Mouse (Mus musculus): ENCODE measurements at regions not wholly inside any gene's neighbourhood (a gene's known extent, or its start where the extent isn't known, plus 50 kb on each side); places are given as distances from the start of the nearest gene placed in this dataset.

DNA sequence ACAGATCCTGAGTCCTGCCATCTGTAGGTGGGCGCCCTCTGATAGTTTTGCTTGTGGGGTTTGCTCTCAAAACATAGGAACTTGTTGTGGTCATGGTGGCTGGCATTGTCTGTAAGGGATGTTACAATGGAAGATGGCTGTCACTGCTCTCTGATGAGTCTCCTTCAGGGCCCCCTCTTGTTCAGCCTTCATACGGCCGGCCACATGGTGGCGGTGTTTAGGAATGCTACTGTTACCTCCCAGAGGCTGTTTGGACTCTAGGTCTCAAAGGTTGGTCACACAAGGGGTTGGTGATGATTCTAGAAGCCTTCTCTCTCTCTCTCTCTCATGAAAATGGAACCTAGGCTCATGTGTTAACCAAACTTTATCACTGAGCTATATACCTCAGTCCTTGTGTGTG, 137.0 kb downstream of the Nufip1 start:
- no peak for ATAC-seq

DNA sequence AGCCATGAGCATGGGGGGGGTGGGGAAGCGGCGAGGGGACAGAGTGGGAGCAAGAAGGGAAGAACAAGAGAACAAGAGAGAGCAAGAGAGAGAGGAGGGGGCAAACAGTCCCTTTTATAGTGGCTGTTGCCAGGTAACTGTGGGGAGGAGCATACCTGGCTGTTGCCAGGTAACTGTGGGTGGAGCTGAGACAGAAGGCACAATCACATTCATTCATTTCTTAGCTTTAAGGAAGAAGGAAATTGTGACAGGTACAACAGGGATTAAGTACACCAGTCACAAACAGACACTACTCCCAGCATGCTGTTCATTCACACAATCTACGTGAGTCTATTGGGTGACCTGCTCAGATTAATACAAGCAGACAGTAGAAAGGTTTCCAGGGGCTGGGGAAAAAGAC, 143.2 kb downstream of the Nufip1 start:
- no peak for ATAC-seq

DNA sequence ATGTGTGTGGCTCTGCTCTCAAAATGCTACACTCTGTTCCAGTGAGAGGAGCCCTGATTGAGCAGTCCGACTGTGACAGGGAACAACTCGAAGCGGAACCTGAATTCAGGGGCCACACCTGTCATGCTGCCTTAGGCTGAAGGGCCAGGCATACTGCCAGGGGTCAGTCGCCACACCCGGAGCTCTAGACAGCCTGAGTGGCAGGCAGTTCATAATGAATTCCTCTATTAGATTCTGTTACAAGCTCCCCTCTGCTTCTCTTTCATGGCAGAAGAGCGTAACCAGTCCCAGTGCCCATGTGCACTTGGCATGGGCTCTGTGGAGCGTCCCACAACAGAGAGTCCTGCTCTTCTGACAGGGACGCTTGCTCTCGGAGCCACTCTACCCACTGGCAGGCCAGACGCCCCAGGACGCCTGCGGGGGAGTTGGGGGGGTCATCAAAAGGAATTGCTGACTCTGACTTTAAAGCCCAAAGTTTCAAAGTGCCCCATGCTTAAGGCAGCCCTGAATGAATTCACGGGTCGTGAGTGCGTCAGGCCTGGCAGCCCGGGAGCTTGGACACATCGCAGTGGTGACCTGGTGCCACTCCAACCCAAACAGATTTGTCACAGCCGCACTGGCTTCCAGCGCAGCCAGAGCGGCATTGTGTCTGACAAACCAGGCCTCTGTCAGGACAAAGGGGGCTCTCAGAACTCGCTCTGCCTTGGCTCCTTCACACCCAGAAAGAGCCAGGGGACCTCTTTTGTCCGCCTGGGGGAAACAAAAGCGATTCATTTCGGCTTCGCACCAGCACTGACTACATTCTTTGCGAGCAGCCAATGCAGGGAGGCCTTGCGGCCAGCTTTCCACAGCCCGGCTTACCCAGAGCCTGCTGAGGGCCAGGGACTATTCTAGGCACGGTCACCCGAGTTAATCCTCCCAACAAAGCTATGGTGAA, 144.1 kb downstream of the Nufip1 start:
- ATAC-seq, result no peak

DNA sequence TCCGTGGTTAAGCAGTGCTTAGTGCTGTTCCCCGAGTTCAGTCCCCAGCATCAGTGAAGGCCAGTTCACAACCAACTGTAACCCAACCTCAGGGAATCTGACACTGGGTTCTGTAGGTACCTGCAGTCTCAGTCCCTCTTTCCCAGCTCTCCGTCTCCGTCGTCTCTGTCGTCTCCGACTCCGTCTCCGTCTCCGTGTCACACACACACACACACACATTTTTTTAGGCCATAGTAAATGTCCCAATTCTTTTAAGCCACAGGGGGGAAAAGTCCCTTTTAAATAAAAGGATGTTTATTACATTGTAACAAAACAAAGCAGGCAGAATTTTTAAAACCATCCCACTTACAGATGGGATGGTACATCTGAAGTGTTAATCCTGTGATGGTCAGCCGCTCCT, 145.3 kb downstream of the Nufip1 start:
- no peak for ATAC-seq

DNA sequence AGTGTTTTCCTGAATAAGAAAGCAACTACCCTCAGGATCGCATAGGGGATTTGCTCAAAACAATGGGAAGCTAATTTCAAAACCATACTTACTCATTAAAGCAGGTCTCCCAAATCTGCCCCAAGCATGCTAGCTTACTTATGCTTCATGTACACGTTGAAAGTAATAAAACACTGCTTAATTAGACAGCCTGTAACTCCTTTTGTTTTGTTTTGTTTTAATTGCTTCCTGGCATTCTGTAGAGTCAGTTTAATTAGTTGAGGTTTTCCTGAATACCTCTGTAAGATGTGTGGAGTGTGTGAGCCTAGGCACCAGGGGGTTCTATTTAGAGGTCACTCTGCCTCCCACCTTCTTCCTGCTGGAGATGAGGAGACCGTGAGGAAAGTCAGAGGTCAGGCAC, 147.9 kb downstream of the Nufip1 start:
- ATAC-seq, result no peak

DNA sequence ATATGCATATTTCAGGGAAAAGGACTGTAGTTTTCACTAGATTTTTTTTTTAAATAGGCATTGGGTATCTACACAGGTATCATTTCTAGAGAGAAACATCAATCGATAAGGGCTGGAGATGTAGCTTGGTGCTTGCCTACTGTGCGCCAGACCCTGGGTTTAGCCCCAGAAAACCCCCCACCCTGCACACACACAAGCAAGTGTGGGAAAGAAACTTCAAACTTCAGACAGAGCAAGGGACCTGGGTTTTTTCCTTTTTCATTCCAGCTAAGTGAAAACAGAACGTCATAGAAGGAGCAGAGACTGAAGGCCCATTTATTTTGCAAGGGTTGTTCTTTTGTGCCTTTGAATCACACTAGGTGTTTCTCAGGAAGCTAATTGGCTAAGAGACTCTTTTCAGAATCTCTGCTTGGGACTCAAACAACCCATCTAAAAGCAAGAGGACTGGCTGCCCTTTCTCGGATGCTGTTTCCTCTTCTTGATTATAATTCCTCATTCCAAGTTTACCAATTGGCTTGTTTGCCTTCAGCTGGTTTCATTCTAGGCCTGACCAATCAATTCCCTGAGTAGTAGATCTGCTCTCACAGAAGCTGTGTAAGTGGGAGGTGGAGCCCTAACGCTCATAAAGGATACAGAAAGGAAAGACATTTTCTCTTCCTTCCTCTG, 150.1 kb downstream of the Nufip1 start:
- no peak for ATAC-seq

DNA sequence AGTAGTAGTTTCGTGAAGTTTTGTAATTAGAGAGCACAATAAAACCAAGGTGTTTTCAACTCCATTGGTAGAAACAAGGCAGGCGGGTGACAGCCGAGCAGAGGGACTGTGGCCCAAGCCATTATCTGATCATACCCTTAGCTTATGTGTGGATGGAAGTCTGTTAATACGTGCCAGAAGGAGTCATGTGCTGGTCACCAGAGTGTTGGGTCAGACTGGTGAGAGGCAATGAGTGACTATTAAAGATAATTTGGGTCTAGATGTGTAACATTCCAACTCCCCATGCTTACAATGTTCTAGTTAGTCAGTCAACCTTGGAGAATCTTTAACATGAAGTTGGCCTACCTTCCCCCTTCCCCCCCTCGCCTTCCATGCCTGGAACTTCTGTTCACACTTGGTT, 151.1 kb upstream of the Tsc22d1 start:
- no peak for ATAC-seq

DNA sequence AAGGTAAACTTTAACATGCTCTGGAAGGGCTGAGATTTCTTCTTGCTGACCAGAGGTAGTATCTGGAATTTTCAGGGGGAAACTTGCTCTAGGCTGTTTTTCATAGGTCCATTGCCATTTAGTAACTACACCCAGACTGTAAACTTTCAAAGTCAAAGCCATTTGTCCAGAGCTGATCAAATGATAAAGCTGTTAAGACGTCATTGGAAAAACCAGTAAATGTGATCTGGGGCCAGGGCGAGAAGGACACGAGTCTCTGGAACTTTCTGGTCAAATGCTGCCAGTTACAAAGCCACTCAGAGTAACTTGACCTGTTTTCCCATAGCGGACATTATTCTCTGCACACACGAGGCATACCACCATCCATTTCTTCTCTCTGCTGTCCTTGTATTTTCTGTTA, 148.9 kb upstream of the Tsc22d1 start:
- no peak for ATAC-seq

DNA sequence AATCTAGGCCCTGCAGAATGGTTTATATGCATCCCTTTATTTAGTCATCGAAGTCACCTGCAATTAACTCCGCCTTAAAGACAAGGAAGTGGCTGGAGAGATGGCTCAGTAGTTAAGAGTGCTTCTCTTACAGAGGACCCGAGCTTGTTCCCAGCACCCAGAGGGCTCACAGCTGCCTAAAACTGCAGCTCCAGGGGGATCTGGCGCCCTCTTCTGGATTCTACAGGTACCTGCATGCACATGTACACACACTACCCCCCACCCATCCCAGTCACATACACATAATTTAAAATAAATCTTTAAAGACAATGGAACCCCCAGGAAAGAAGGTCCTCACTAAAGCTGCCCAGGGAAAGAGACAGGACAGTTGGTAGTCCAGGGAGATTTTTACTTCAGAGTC, 148.5 kb upstream of the Tsc22d1 start:
- no peak for ATAC-seq

DNA sequence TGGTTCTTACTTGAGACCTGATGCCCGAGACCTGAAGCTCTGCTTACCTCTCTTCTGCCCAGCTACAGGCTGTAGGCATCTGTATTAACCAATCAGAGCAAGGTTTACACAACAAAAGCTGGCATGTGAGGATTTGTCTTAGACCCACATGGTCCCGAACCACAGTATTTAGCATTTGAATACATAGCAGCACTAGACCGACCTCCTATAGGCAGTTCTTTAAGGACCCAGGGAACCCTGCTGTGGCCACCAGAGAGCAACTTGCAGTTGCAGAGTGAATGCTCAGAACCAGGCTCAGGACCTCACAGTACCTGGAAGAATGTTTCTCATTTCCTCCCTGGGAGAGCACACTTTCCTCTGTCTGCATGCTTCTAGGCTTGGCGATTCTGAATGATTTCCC, 147.7 kb upstream of the Tsc22d1 start:
- ATAC-seq, result no peak

DNA sequence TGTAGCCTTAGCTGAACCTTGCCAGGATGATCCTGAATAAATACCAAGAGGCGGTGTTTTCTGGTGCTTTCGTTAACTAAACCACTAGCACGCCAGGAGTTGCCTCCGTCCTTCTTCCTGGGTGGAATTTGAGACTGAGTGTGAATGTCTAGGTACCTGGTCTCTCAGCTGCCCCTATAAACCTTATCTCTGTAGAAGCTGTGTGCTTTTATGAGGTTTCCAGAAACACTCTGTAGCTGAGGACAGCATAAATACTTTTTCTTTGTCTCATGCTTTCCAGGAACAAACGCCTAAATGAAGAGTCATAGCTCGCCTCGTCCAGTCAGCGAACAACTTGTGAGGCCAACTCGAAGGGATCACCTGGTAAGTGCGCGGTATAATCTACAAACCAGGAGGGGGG, 143.6 kb upstream of the Tsc22d1 start:
- no peak for ATAC-seq

DNA sequence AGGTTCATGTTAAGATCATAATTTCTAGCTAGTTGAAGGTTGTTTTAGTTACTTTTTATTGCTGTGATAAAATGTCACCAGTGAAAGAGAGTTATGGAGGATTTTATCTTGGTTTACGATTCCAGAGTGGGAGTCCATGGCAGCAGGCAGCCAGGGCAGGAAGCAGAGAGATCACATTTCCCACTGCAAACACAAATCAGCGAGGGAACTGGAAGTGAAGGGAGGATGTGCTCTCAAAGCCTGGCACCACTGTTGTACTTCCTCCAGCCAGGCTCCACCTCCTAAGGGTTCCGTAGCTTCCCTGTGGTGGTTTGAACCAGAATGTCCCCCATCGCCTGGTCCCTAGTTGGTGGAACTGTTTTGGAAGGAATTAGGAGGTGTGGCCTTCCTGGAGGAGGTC, 141.9 kb upstream of the Tsc22d1 start:
- ATAC-seq, result no peak

DNA sequence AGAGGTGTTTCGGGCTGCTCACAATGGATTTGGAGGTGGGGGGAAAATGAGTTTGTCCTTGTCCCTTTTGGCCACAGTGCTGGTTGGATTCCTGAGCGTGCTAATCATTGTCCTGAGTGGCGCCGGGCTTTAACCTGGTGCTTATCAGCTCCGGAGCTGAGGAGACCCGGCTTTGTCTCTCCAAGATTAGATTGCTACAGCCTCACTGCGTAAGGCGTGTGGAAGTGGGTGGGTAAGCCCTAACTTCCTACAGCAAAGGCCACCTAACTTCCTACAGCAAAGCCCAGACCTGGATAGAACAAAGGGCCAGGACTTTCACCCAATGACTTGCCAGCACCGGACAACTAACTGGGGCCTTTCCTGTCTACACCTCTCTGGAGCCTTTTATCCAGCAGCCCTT, 138.1 kb upstream of the Tsc22d1 start:
- ATAC-seq, result no peak

DNA sequence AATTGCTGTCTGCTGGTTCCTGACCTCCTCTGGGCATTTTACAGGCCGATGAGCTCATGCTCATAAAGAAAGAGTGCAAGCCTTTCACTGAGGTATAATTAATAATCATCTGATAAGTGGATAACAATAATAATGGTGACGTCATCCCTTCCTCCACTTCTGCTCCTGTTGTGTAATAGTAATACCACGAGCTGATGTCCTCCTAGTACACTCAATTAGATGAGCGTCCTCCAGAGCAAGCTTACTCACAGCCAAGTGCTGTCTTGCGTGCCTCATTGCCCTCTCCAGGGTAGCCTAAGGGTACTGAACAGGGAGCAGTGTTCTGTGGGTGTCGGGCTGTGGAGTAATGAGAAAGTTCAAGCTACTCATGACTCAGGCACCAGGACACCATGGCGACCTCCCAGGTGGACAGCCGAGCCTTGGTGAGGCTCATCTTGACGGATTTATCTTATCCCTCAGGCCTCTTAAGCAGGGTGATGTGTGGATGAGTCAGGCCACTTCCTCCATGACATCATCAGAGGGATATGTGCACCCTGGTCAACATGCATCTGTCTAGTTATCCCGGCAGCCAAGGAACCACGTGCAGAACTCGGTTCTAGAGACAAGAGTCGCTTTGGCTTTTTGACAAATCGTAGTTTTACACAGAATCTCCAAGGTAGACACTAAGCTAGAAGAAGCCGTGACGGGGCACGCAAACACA, 135.9 kb upstream of the Tsc22d1 start:
- no peak for ATAC-seq

DNA sequence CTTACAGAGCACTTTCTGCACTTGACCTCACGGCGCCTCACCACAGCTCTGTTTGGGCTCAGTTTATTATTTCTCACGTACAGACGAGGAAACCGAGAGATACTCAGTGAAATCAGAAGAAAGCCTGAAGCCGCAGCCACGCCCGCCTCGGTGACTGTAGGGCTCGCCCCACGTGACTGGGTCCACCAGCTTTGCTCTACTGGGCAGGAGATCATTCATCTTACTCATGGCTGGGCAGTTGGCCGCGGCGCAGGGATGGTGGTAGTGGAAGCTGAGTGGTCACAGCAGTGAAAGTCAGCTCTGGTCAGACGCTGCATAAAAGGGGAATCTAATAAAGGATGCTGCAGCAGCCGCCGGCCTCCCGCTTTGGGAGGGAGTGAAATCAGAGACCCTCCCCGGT, 135.2 kb upstream of the Tsc22d1 start:
- ATAC-seq, result no peak

DNA sequence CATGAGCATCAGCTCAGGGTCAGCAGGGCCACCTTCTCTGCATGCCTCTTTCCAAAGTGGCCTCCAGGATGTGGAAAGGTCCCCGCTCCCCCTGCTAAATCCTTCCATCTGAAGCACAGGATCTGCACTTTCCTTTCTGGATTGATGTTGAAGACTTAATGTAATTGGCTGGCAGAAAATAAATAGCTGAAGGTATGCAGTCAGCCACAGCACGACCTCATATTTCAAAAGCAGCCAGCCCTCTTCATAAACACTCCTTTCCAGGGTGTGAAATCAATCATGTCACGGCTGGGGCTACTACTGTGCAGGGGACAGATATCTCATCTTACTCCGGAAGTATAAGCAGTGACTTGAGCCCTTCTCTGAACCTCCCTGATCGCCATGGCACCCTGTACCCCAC, 132.9 kb upstream of the Tsc22d1 start:
- ATAC-seq, result no peak

DNA sequence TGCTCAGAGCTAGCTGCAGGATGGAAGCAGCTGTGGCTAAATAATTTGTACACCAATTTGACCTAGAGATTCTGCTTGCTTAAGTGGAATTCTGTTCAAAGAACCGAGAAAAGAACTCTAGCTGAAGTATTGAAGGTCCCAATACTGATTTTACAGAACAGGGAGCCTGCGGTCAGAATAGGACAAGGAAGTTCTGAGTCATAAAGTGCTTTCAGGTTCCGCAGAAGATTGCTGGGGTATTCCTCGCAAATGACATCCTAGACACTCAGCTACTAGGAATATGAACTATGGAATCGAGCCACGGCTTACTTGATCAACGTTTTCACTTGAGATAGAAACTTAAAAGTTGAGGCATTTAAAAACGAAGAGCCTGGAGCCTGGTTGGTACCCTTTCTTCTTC, 127.0 kb upstream of the Tsc22d1 start:
- ATAC-seq, result no peak

DNA sequence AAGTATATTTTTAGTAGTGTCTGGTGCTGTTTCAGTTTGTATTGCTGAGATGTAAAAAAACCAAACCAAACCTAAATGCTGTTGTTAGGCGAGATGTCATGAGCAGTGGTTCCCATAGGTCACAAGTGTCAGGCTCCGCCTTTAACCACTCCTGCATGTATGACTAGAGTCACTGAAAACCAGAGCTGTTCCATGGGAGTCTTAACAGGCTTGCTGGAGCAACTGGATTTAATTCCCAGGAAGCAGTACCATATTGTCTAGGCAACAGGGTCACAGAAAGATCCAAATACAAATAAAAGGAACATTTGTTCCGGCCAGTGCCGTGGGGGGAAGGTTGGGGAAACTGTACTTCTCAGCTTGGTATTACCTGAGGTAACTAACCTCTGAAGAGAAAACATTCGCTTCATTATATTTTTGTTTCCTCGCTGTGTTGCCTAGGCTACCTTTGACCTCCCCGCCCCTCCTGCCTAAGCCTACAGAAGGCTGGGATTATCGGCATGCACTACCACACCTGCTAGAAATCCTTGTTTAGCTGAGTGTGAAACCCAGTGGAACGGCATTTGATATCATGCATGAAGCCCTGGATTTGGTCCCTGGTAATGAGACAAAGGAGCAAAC, 124.3 kb upstream of the Tsc22d1 start:
- no peak for ATAC-seq

DNA sequence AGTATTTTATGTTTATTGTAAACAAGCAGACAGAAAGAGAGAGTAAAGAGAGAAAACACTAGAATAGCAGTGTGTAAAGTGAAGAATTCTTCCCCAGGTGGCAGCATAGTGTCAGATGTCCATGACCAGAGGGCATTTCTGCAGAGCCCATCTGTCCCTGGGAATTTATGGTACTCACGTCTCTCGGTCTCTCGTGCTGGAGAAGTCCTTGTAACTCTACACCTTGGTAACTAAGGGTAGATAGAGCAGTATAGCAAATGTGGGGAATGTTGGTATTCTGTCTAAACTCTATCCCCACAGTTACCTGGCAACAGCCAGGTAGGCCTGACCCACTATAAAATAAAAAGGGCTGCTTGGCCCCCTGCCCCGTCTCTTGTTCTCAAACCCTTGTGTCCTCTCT, 122.5 kb upstream of the Tsc22d1 start:
- ATAC-seq, result no peak

DNA sequence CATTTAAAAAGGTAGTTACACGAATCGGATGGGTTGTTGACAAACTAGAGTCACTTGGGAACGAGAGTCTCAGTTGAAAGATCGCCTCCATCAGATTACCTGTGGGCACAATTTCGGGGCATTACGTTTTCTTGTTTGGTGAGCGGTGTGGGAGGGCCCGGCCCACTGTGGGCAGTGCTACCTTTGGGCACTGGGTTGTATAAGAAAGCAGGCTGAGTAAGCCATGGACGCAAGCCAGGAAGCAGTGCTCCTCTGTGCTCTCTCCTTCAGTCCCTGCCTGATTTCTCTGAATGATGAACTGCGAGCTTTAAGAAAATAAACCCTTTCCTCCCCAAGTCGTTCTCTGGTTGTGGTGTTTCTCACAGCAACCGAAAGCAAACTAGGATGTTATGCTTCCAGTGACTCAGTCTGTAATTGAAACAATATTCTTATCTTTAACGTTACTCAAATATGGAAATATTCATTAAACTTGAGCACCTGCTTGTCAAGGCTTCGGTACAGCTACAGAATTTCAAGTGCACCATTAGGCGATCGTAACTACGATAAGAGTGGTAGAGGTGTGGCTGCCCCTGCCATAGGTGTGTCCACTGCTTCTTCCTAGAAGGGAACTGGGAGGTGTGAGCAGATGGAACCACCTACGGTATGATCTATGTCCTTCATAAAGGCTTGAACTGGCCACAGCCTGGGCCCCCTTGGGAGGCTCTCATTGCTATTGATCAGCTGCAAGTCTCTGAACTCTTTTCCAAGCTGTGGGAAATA, 119.2 kb upstream of the Tsc22d1 start:
- no peak for ATAC-seq

DNA sequence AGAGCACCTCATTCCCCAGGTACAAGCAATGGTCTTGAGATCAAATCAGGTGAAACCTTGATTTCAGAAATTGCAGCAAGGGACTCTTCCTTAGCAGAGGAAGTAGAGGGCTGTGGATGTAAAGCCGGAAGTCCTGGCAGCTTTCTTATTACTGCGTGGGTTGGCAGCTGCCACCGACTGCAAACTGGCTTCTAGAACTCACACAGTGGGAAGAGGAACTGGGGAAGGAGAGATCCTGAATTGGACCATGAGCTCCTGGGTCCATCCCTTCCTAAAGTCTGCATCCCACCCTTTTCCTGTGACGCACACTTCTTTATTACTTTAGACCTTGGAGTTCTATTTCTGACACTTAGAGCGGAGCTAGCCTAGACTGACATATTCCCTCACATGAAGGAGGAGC, 116.9 kb upstream of the Tsc22d1 start:
- no peak for ATAC-seq

DNA sequence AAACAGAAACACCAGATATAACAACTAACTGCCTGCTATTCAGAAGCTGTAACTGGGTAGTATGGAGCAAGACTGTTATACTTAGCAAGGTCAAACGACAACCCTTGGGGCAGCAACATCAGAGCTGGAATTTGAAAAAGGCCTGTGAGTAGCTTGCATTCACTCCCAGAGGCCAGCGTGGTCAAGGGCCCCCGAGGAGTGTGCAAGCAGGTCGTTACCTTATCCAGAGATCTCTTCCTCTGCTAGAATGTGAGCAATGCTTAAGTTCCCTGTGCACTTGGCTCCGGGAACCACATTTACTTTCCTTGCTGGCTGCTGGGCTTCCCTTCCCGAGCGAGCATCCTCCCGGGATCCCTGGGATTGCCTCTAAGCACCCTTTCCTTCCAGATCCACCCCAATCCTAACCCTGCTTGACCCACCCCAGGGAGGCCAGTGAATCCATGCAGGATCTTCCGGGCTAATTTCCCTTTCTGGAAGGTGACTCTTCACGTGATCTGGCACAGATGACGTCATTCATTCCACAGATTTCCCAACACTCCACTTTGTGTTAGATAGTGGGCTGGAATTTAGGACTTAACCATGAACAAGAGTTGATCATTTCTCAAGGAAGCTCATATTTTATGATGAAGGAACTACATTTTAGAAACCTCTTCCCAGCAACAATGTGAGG, 112.3 kb upstream of the Tsc22d1 start:
- ATAC-seq, result no peak
